Mouse (Mus musculus): Measurements from ENCODE around the gene Ppip5k1.

Gene Ppip5k1

DNA sequence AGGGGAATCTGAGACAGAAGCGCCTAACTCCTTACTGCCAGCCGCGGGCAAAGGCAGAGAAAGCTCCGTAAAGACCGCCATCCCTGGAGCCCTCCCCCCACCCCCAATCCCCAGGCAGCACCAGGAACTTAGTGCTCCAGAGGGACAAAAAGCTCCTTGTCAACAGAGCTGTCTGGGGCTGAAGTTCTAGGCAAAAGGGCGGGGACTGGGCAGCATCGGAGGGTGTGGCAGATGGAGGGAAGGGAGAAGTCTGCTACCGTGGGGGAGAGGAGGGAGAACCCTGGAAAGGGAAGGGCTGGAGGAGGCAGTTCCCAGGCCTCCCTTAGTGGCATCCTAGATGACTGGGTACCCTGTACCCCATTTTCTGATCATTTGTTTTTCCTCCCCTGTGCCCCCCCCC lies 57.1 kb downstream of the Ppip5k1 start:
- no peak for DNase-seq (ENCODE audit: low spot score)

- no peak for DNase-seq (ENCODE audit: low spot score)
Measured at GRCm38 (mm10) chr2:121297701-121298100, 57.5 kb downstream of the Ppip5k1 start.

DNA sequence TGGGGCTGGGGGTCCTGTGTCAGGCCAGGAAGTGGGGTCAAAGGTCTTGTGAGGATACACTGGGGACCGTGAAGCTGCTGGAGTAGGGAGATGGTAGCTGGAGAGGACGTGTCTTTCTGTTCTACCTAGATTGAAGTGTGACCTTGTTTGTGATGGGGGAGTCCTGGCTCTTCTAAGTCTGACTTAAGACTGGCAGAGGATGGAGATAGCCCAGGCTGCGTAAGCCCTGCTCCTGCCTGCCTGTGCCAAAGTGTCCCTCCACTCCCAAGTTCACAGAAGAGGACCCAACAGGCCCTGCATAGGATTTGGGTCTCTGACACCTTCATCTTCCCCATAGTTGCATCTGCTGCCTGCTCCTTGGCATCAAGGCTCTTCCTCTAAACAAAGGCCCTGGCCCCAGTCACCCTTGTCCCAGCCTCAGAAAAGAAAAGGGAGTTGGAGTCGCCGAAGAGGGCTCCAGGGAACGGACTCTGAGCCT lies 58.4 kb downstream of the Ppip5k1 start:
- DNase-seq (ENCODE audit: low spot score) = no peak

DNA sequence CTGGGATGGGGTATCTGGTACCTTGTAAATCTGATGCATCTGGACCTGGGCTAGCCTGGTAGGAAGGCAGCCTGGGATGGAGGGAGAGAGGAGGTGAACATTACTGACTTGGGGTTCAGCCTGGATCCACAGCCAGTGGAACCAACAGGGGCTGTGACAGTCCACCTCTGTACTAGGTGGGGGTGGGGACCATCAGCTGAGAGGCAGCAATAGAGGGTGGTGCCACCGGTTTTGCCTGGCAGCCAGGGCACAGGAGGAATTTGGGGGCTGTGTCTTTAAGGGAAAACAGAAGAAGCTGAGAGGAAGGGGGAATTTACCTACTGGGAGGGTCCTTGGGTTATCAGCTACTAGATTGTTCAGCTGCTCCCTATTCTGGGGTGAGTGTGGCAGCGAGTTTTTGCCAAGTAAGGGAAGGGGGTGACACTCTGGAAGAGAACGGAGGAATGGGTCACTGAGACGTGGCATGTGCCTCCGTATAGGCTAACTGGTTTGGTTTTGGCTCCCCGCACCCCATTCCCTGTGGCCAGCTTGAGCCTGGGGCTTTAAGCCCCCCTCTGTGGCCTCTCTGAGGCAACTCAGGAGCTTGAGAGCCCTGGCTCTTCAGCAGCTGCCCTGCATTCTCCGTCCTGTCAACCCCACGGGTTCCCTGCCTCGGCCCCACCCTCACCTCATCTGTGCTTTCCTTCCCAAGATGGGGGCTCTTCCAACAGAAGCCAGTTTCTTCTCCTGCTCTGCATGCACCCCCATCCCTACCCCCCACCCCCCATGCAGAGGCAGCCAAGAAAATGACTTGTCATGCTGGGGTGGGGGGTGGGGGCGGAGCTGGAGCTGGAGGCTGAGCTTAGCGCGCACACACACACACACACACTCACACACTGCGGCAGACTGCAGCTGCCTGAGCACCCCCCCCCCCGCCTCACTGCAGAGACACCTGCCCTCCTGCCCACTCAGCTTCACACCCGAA lies 59.3 kb downstream of the Ppip5k1 start:
- DNase-seq (ENCODE audit: low spot score) = no peak

DNA sequence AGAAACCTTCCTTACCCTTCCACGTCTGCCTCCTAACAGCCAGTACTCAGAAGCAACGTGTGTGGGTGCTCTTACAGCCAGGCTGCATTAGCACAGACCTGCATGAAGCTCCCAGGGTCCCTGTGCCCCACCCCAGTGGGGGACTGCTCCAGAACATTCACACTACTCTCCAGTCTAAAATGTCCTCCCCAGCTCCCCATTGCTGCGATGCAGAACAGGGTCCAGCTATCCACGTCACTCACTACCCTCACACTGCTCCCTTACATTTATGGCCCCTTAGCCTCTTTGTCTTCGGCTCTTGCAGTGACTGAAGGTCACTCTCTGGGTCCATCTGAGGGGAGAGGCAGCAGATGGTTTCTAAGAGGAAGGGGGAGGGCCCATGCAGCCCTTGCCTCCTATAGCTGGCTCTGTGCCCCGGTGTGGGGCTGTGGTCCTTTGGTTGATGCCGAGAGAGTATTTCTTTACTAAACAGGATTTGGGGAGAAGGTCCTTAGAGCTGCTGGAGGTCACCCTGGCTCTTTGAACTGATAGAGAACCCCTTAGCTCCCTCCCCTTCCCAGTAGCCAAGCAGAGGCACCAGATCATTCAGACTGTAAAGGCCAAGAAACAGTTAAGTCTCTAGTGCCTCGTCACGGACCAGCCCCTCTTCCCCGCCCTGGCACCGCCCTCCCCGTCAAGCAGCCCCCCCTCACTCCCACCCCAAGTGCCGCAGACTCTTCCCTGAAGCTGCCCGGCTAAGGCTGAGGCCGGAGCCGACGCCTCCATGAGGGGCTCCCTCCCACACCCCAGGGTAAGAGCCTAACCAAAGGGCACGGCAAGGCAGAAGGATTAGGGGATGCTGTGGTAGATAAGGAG lies 60.2 kb downstream of the Ppip5k1 start:
- no peak for DNase-seq (ENCODE audit: low spot score)

GRCm38 (mm10) chr2:121294182-121294581 lies 61.0 kb downstream of the Ppip5k1 start:
- DNase-seq (ENCODE audit: low spot score) = no peak

DNA sequence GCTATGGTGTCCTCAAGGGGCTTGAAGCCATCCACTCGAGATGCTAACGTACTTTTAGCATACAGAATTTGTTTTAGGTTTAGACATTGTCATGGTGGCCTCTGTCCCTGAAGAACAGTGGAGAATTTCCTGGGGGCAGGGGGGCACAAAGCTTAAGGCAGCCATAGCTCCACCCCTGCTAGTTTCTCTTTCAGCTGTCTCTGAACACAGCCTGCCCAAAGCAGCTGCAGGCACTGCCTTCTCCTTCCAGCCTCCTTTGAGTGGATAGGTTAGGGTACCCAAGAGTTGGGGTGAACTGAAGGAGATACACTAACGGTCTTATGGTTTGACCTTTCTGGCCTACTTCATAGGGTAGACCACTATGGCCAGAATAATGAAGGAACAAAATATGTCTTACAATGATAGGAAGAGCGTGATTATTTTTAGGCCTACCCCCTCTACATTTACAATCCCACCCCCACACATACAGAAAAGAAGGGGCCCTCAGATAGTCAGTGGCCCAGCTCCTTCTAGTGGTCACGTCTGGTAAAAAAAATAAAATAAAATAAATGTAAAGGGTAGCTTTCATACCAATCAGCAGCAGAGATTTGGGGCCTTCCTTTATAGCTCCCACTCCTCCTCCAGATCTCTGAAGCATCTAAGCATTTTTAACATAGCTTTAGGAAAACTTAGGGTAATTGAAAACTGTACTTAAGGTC lies 62.7 kb downstream of the Ppip5k1 start:
- no peak for DNase-seq (ENCODE audit: low spot score)

GRCm38 (mm10) chr2:121289730-121290540 lies 65.3 kb downstream of the Ppip5k1 start:
- DNase-seq (ENCODE audit: low spot score) = no peak

GRCm38 (mm10) chr2:121288901-121289729 lies 66.1 kb downstream of the Ppip5k1 start, which contains the start of gene Map1a:
TSS of gene Map1a (plus strand) at chr2:121289600.
- DNase-seq (ENCODE audit: low spot score) = peak; percentile 66

DNA sequence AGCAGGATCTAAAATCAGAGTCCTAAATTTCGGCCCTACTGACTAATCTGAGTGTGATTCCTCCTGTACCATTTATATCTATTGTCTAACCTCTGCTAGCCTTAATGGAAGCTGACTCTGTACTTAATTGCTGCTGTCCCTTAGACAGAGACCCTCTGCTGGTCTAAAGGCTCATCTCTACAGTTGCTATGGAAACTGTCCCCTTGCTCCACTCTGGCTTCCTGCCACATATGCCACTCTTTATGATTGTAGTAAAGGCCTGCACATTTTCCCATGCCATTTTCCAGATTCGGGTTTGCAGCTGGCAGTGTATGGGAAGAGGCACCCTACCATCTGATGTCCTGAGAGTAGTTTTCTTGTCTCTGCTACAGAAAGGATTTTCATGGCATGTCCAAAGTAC lies 67.3 kb downstream of the Ppip5k1 start:
- no peak for DNase-seq (ENCODE audit: low spot score)

DNA sequence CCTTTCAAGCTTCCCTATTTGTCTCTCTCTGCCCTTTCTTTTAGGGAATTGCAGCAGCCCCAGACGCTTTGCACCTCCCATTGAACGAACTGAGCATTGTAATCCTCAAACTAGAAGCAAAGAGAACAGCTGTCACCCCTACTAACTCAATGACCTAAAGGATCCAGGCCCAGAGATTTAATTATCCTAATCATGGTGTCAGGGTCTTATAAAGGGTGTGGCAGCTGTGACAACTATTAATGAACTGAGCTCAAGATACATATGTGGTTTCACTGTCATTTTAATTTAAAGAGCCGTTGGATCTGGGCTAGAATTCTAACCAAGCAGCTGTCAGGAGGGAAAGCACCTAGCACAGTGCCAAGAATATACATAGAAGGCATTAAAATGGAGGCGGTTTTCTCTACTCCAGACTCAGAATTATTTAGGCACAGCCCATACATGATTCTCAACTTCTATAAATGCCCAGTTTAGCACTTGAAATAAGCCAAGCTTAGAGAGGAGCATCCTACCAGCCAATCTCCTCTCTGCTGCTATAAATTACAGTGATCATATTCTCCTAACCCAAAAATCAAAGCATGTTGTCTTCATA lies 83.2 kb downstream of the Ppip5k1 start:
- no peak for DNase-seq (ENCODE audit: low spot score)

- DNase-seq (ENCODE audit: low spot score) = peak; percentile 93
Measured at GRCm38 (mm10) chr2:121271236-121271927, 83.8 kb downstream of the Ppip5k1 start, which contains the start of gene Trp53bp1. TSS of gene Trp53bp1 (minus strand) at chr2:121271407.

DNA sequence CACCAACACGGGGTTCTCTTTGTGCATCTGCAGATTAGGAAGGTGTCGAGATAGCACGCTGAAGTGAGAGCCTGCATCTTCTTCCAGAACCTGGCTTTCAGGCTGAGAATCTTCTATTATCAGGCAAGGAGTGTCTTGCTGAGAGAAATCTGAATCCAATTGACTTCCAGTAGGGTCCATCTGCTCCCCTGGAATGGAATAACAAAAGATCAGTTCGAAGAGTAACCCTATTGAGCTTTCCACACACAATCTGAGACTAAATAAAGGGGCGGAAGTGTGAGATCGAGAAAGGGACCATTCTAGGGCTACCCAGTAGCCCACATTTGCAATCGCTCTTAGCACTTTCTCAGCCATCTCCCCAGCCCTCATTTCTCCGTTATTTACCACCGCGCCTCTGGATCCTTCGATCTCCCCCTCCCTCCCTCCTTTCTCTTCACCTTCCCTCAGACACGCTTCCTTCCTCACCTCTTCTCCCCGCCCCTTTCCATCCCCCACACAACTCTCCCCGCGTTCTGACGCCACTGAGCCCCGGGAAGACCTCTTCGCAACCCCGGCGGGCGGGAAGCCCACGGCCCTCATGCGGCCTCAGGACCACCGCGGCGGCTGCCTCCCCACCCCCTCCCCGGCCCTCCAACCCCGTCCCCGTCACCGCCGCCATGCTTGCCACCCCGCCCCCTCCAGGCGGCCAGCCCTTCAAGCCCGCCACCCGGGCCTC lies 84.5 kb downstream of the Ppip5k1 start:
- DNase-seq (ENCODE audit: low spot score) = no peak

GRCm38 (mm10) chr2:121268446-121268845 lies 86.8 kb downstream of the Ppip5k1 start:
- no peak for DNase-seq (ENCODE audit: low spot score)
